Mouse (Mus musculus): ENCODE results near the gene Ap1b1. TPM values are rescaled to one million over a fixed set of nuclear protein-coding genes. Genes with fewer than 3 reads are reported as not detected.

The Ap1b1 gene
- polyA plus RNA-seq (2014; fragmentation: Nextera tagmentation; extraction: Ambion mirVana), result 91.7 and 99.9 TPM in 2 replicates

GRCm38 (mm10) chr11:4986695-4987486 is at the start of gene Ap1b1:
Gene Ap1b1, plus strand, starts transcription at chr11:4986824.
- Histone ChIP-seq H3K4me3 (replicated peaks; ENCODE audit: low read length) (peak within 1 kb of the TSS; percentile 64), H3K4me1 (replicated peaks; ENCODE audit: control insufficient read depth, insufficient read depth, low read length) (peaks cover 10% of the 10 kb centered on the region), H3K27ac (peak within 1 kb of the TSS; percentile 26), H3K9me3 (ENCODE audit: control insufficient read depth, low read length) (no peaks in the 10 kb centered on the region), H3K36me3 (replicated peaks; ENCODE audit: control insufficient read depth, insufficient read depth) (0 out of 2 replicates have a peak, but pooled peaks cover 9% of the 10 kb centered on the region), H3K27me3 (ENCODE audit: control insufficient read depth, insufficient read depth, low read length) (no peaks in the 10 kb centered on the region), H3K9ac (peak within 1 kb of the TSS; percentile 71), H3K4me2 (replicated peaks) (peak within 1 kb of the TSS; percentile 73)
- DNase-seq (ENCODE audit: low spot score), result peak; percentile 82
- WGBS, result 1% methylated on average over 53 of the region's 62 CpGs
- peak; percentile 91 for ATAC-seq (ENCODE audit: low FRiP score)

- peaks cover 17% of the 10 kb centered on the region for H3K4me1 ChIP-seq (replicated peaks; ENCODE audit: control insufficient read depth, insufficient read depth, low read length)
- H3K9me3 ChIP-seq (ENCODE audit: control insufficient read depth, low read length), result no peaks in the 10 kb centered on the region
- peak overlapping the region; percentile 63 for H3K4me2 ChIP-seq (replicated peaks)
- H3K27ac ChIP-seq, result no peak overlapping the region
- H3K4me3 ChIP-seq (replicated peaks; ENCODE audit: low read length), result peak overlapping the region; percentile 74
- H3K9ac ChIP-seq, result peak overlapping the region; percentile 82; the same call in 1 of the 2 replicates
- H3K27me3 ChIP-seq (ENCODE audit: control insufficient read depth, insufficient read depth, low read length), result peaks cover 61% of the 10 kb centered on the region
- H3K36me3 ChIP-seq (replicated peaks; ENCODE audit: control insufficient read depth, insufficient read depth), result no peaks in the 10 kb centered on the region; the same call in 1 of the 2 replicates
- peak; percentile 8 for ATAC-seq (ENCODE audit: low FRiP score)
- DNase-seq (ENCODE audit: low spot score), result no peak
- WGBS, result 43% methylated on average over 13 of the region's 13 CpGs
Observed at GRCm38 (mm10) chr11:4946530-4946929, 40.1 kb upstream of the Ap1b1 start.

GRCm38 (mm10) chr11:4946947-4947812 is 39.4 kb upstream of the Ap1b1 start:
- Histone ChIP-seq H3K4me2 (replicated peaks) (peak overlapping the region; percentile 63), H3K27ac (peak overlapping the region; percentile 92), H3K4me1 (replicated peaks; ENCODE audit: control insufficient read depth, insufficient read depth, low read length) (peaks cover 17% of the 10 kb centered on the region), H3K4me3 (replicated peaks; ENCODE audit: low read length) (peak overlapping the region; percentile 74), H3K27me3 (ENCODE audit: control insufficient read depth, insufficient read depth, low read length) (peaks cover 67% of the 10 kb centered on the region), H3K9me3 (ENCODE audit: control insufficient read depth, low read length) (no peaks in the 10 kb centered on the region), H3K9ac (peak overlapping the region; percentile 82), H3K36me3 (replicated peaks; ENCODE audit: control insufficient read depth, insufficient read depth) (no peaks in the 10 kb centered on the region; the same call in 1 of the 2 replicates)
- under 1% methylated on average over 113 of the region's 120 CpGs for WGBS
- ATAC-seq (ENCODE audit: low FRiP score) (peak; percentile 95), DNase-seq (ENCODE audit: low spot score) (peak; percentile 81)

GRCm38 (mm10) chr11:4947813-4948174 is 38.8 kb upstream of the Ap1b1 start, which contains the start of gene Nefh:
Gene Nefh, minus strand, starts transcription at chr11:4948064.
- ATAC-seq (ENCODE audit: low FRiP score) (peak; percentile 22), DNase-seq (ENCODE audit: low spot score) (no peak)
- no peaks in the 10 kb centered on the region; the same call in 1 of the 2 replicates for H3K36me3 ChIP-seq (replicated peaks; ENCODE audit: control insufficient read depth, insufficient read depth)
- H3K4me3 ChIP-seq (replicated peaks; ENCODE audit: low read length), result peak within 1 kb of the TSS; percentile 74
- H3K4me1 ChIP-seq (replicated peaks; ENCODE audit: control insufficient read depth, insufficient read depth, low read length), result peaks cover 17% of the 10 kb centered on the region
- peak within 1 kb of the TSS; percentile 63 for H3K4me2 ChIP-seq (replicated peaks)
- peak within 1 kb of the TSS; percentile 82 for H3K9ac ChIP-seq
- H3K27ac ChIP-seq, result peak within 1 kb of the TSS; percentile 92
- 2% methylated on average over 26 of the region's 41 CpGs for WGBS
- peaks cover 73% of the 10 kb centered on the region for H3K27me3 ChIP-seq (ENCODE audit: control insufficient read depth, insufficient read depth, low read length)
- no peaks in the 10 kb centered on the region for H3K9me3 ChIP-seq (ENCODE audit: control insufficient read depth, low read length)

GRCm38 (mm10) chr11:4948792-4949191 is 37.8 kb upstream of the Ap1b1 start:
- DNase-seq (ENCODE audit: low spot score) (no peak), ATAC-seq (ENCODE audit: low FRiP score) (no peak)
- 0 out of 2 replicates have a peak overlapping the region, but pooled peaks have one; percentile 24 for H3K9ac ChIP-seq
- no peaks in the 10 kb centered on the region for H3K9me3 ChIP-seq (ENCODE audit: control insufficient read depth, low read length)
- no peak overlapping the region for H3K27ac ChIP-seq
- H3K27me3 ChIP-seq (ENCODE audit: control insufficient read depth, insufficient read depth, low read length), result peaks cover 81% of the 10 kb centered on the region
- H3K4me1 ChIP-seq (replicated peaks; ENCODE audit: control insufficient read depth, insufficient read depth, low read length), result peaks cover 17% of the 10 kb centered on the region
- no peaks in the 10 kb centered on the region for H3K36me3 ChIP-seq (replicated peaks; ENCODE audit: control insufficient read depth, insufficient read depth)
- WGBS, result 34% methylated on average over 8 of the region's 8 CpGs
- peak overlapping the region; percentile 74 for H3K4me3 ChIP-seq (replicated peaks; ENCODE audit: low read length)
- peak overlapping the region; percentile 63 for H3K4me2 ChIP-seq (replicated peaks)

- Histone ChIP-seq H3K27ac (no peak overlapping the region), H3K36me3 (replicated peaks; ENCODE audit: control insufficient read depth, insufficient read depth) (no peaks in the 10 kb centered on the region), H3K9ac (0 out of 2 replicates have a peak overlapping the region, but pooled peaks have one; percentile 24), H3K9me3 (ENCODE audit: control insufficient read depth, low read length) (no peaks in the 10 kb centered on the region), H3K4me3 (replicated peaks; ENCODE audit: low read length) (peak overlapping the region; percentile 74), H3K4me1 (replicated peaks; ENCODE audit: control insufficient read depth, insufficient read depth, low read length) (peaks cover 17% of the 10 kb centered on the region), H3K27me3 (ENCODE audit: control insufficient read depth, insufficient read depth, low read length) (peaks cover 81% of the 10 kb centered on the region), H3K4me2 (replicated peaks) (peak overlapping the region; percentile 63)
- WGBS, result 7% methylated on average over 23 of the region's 23 CpGs
- DNase-seq (ENCODE audit: low spot score) (peak; percentile 70), ATAC-seq (ENCODE audit: low FRiP score) (no peak)
Observed at GRCm38 (mm10) chr11:4949256-4950044, 37.2 kb upstream of the Ap1b1 start.

- Histone ChIP-seq H3K9me3 (ENCODE audit: control insufficient read depth, low read length) (no peaks in the 10 kb centered on the region), H3K4me3 (replicated peaks; ENCODE audit: low read length) (no peak overlapping the region), H3K27me3 (ENCODE audit: control insufficient read depth, insufficient read depth, low read length) (peaks cover 52% of the 10 kb centered on the region), H3K27ac (no peak overlapping the region), H3K36me3 (replicated peaks; ENCODE audit: control insufficient read depth, insufficient read depth) (no peaks in the 10 kb centered on the region), H3K4me2 (replicated peaks) (no peak overlapping the region), H3K4me1 (replicated peaks; ENCODE audit: control insufficient read depth, insufficient read depth, low read length) (peaks cover 12% of the 10 kb centered on the region), H3K9ac (peak overlapping the region; percentile 20)
- ATAC-seq (ENCODE audit: low FRiP score) (no peak), DNase-seq (ENCODE audit: low spot score) (no peak)
- WGBS, result 2% methylated on average over 6 of the region's 6 CpGs
Observed at GRCm38 (mm10) chr11:4953401-4953800, 33.2 kb upstream of the Ap1b1 start.

GRCm38 (mm10) chr11:4953918-4954317 is 32.7 kb upstream of the Ap1b1 start:
- Histone ChIP-seq H3K9ac (peak overlapping the region; percentile 20), H3K4me2 (replicated peaks) (no peak overlapping the region), H3K36me3 (replicated peaks; ENCODE audit: control insufficient read depth, insufficient read depth) (no peaks in the 10 kb centered on the region), H3K27me3 (ENCODE audit: control insufficient read depth, insufficient read depth, low read length) (peaks cover 48% of the 10 kb centered on the region), H3K27ac (no peak overlapping the region), H3K9me3 (ENCODE audit: control insufficient read depth, low read length) (no peaks in the 10 kb centered on the region), H3K4me1 (replicated peaks; ENCODE audit: control insufficient read depth, insufficient read depth, low read length) (peaks cover 7% of the 10 kb centered on the region), H3K4me3 (replicated peaks; ENCODE audit: low read length) (no peak overlapping the region)
- WGBS, result 2% methylated on average over 8 of the region's 8 CpGs
- DNase-seq (ENCODE audit: low spot score) (no peak), ATAC-seq (ENCODE audit: low FRiP score) (no peak)
